Mouse (Mus musculus): ENCODE data around the gene Tbata. TPM values are rescaled to one million over a fixed set of nuclear protein-coding genes. Genes with fewer than 3 reads are reported as not detected.

Tbata gene
- total and polyA plus RNA-seq, 3 experiments = not detected

GRCm38 (mm10) chr10:61146119-61146806 lies 25.5 kb upstream of the Tbata start:
- Histone ChIP-seq H3K27ac (ENCODE audit: control insufficient read depth, low read depth, low read length) (peak overlapping the region; percentile 56), H3K79me2 (ENCODE audit: control insufficient read depth, insufficient read depth, low read length, poor library complexity) (peaks cover 4% of the 10 kb centered on the region), H3K27me3 (ENCODE audit: control insufficient read depth in 1 of 2, insufficient read depth in 2 of 2, low read length in 2 of 2) (no peaks in the 10 kb centered on the region), H3K9me3 (replicated peaks; ENCODE audit: insufficient read depth, low read length) (no peaks in the 10 kb centered on the region), H3K4me3 (ENCODE audit: control insufficient read depth in 1 of 2, insufficient read depth in 1 of 2, low read depth in 2 of 2, low read length in 2 of 2) (peak overlapping the region; percentile 66 to 81), H3K4me1 (ENCODE audit: control insufficient read depth in 1 of 2, insufficient read depth in 2 of 2, low read length in 2 of 2) (peaks cover 2 to 17% of the 10 kb centered on the region in 2 experiments; a peak in 3 of 4 replicates), H3K9ac (ENCODE audit: control insufficient read depth, low read depth, low read length, poor library complexity, severe bottlenecking) (peak overlapping the region; percentile 69), H3K36me3 (ENCODE audit: control insufficient read depth in 1 of 2, insufficient read depth in 2 of 2, low read length in 2 of 2) (peaks cover 0 to 12% of the 10 kb centered on the region in 2 experiments; a peak in 2 of 4 replicates)
- TF ChIP-seq POLR2AphosphoS2 (IDR thresholded peaks at IDR 0.05; ENCODE audit: low read length) = no peak
- TF ChIP-seq ETS1 (IDR thresholded peaks at IDR 0.05; ENCODE audit: low read depth, low read length) = no peak
- no peak for TF ChIP-seq POLR2AphosphoS5 (IDR thresholded peaks at IDR 0.05; ENCODE audit: borderline replicate concordance, low read depth, low read length)
- TF ChIP-seq HCFC1 (IDR thresholded peaks at IDR 0.05; ENCODE audit: low read depth, low read length) = no peak
- no peak for TF ChIP-seq GABPA (IDR thresholded peaks at IDR 0.05; ENCODE audit: low read depth, low read length)
- peak; percentile 82 for TF ChIP-seq MXI1 (IDR thresholded peaks at IDR 0.05; ENCODE audit: low read depth, low read length)
- TF ChIP-seq MYC (IDR thresholded peaks at IDR 0.05; ENCODE audit: low read depth, low read length) = no peak
- TF ChIP-seq NELFE (IDR thresholded peaks at IDR 0.05; ENCODE audit: low read depth, low read length) = peak; percentile 15; the same call in 1 of the 2 replicates
- peak; percentile 54; the same call in 1 of the 2 replicates for TF ChIP-seq SIN3A (IDR thresholded peaks at IDR 0.05; ENCODE audit: low read length)
- peak; percentile 65; the same call in 1 of the 2 replicates for TF ChIP-seq TBP (IDR thresholded peaks at IDR 0.05; ENCODE audit: low read depth, low read length)
- peak in 1 of 2 experiments; percentile 30; a peak in 1 of 4 replicates for TF ChIP-seq POLR2A (IDR thresholded peaks at IDR 0.05; ENCODE audit: control insufficient read depth in 1 of 2, insufficient read depth in 1 of 2, low read depth in 1 of 2, low read length in 2 of 2, poor library complexity in 1 of 2)
- DNase-seq (ENCODE audit: low read depth, low spot score) = peak; percentile 72

GRCm38 (mm10) chr10:61146807-61147156 lies 25.0 kb upstream of the Tbata start:
- DNase-seq (ENCODE audit: low read depth, low spot score) = peak; percentile 52
- Histone ChIP-seq H3K4me1 (ENCODE audit: control insufficient read depth in 1 of 2, insufficient read depth in 2 of 2, low read length in 2 of 2) (peaks cover 2 to 21% of the 10 kb centered on the region in 2 experiments; a peak in 3 of 4 replicates), H3K27ac (ENCODE audit: control insufficient read depth, low read depth, low read length) (peak overlapping the region; percentile 5; the same call in 1 of the 2 replicates), H3K4me3 (ENCODE audit: control insufficient read depth in 1 of 2, insufficient read depth in 1 of 2, low read depth in 2 of 2, low read length in 2 of 2) (peak overlapping the region; percentile 66 to 81), H3K9me3 (replicated peaks; ENCODE audit: insufficient read depth, low read length) (no peaks in the 10 kb centered on the region), H3K36me3 (ENCODE audit: control insufficient read depth in 1 of 2, insufficient read depth in 2 of 2, low read length in 2 of 2) (peaks cover 0 to 15% of the 10 kb centered on the region in 2 experiments; a peak in 2 of 4 replicates), H3K79me2 (ENCODE audit: control insufficient read depth, insufficient read depth, low read length, poor library complexity) (peaks cover 4% of the 10 kb centered on the region), H3K9ac (ENCODE audit: control insufficient read depth, low read depth, low read length, poor library complexity, severe bottlenecking) (peak overlapping the region; percentile 69), H3K27me3 (ENCODE audit: control insufficient read depth in 1 of 2, insufficient read depth in 2 of 2, low read length in 2 of 2) (no peaks in the 10 kb centered on the region)
- TF ChIP-seq POLR2AphosphoS2 (IDR thresholded peaks at IDR 0.05; ENCODE audit: low read length) = no peak
- no peak for TF ChIP-seq SMC3 (IDR thresholded peaks at IDR 0.05; ENCODE audit: low read depth, low read length)
- no peak for TF ChIP-seq RAD21 (IDR thresholded peaks at IDR 0.05; ENCODE audit: low read depth, low read length)
- TF ChIP-seq MAFK (IDR thresholded peaks at IDR 0.05; ENCODE audit: borderline replicate concordance, low read depth, low read length) = no peak
- no peak for TF ChIP-seq BHLHE40 (IDR thresholded peaks at IDR 0.05; ENCODE audit: borderline replicate concordance, low read depth, low read length)
- TF ChIP-seq MYB (IDR thresholded peaks at IDR 0.05; ENCODE audit: low read depth, low read length) = no peak
- TF ChIP-seq JUND (IDR thresholded peaks at IDR 0.05; ENCODE audit: low read depth, low read length) = no peak
- no peak for TF ChIP-seq MAX (IDR thresholded peaks at IDR 0.05; ENCODE audit: low read length)
- no peak for TF ChIP-seq EP300 (IDR thresholded peaks at IDR 0.05; ENCODE audit: low read depth in 1 of 2, low read length in 2 of 2)
- no peak for TF ChIP-seq ZC3H11A (IDR thresholded peaks at IDR 0.05; ENCODE audit: low read depth, low read length)
- no peak for TF ChIP-seq E2F4 (IDR thresholded peaks at IDR 0.05; ENCODE audit: borderline replicate concordance, low read depth, low read length)
- TF ChIP-seq ZKSCAN1 (IDR thresholded peaks at IDR 0.05; ENCODE audit: low read depth, low read length) = no peak
- TF ChIP-seq ZMIZ1 (IDR thresholded peaks at IDR 0.05; ENCODE audit: low read depth, low read length) = no peak
- no peak for TF ChIP-seq MAZ (IDR thresholded peaks at IDR 0.05; ENCODE audit: low read depth, low read length)
- TF ChIP-seq KAT2A (conservative IDR thresholded peaks at IDR 0.05; ENCODE audit: low read depth, low read length) = no peak
- TF ChIP-seq TCF12 (IDR thresholded peaks at IDR 0.05; ENCODE audit: low read depth, low read length) = no peak
- no peak for TF ChIP-seq HCFC1 (IDR thresholded peaks at IDR 0.05; ENCODE audit: low read depth, low read length)
- no peak for TF ChIP-seq ETS1 (IDR thresholded peaks at IDR 0.05; ENCODE audit: low read depth, low read length)
- TF ChIP-seq TAL1 (IDR thresholded peaks at IDR 0.05; ENCODE audit: low read length) = no peak
